ENCODE assay signal across 25 mouse cellular contexts in genomic region chr10:67120640-67121039, GRCm38 (mm10).
"Had no signal": no experiment of that assay in that cellular context is flagged by ENCODE, and none has a peak within 500 bp of the region (broad histone marks: within the 10 kb centered on the region; RNA-seq: fewer than 3 reads in every experiment).

No protein-coding gene starts in this region.

- H3K36me3 ChIP-seq: limb, embryonic 10.5 days; limb, embryonic 13.5 days; liver, embryonic 12.5 days; liver, embryonic 15.5 days; lung, embryonic 15.5 days; midbrain, embryonic 10.5 days; midbrain, embryonic 13.5 days; neural tube, embryonic 12.5 days; neural tube, embryonic 15.5 days; stomach, embryonic 15.5 days had no signal

- H3K27me3 ChIP-seq: lung, embryonic 15.5 days; megakaryocyte, embryonic 14.5 days; midbrain, embryonic 13.5 days; neural tube, embryonic 12.5 days; neural tube, embryonic 15.5 days; stomach, embryonic 15.5 days had no signal

- H3K4me3 ChIP-seq: layer of hippocampus, adult 2 months; limb, embryonic 10.5 days; limb, embryonic 13.5 days; liver, embryonic 12.5 days; liver, embryonic 15.5 days; lung, embryonic 15.5 days; megakaryocyte, embryonic 14.5 days; midbrain, embryonic 10.5 days; midbrain, embryonic 13.5 days; myocyte; neural tube, embryonic 12.5 days; neural tube, embryonic 15.5 days; stomach, embryonic 15.5 days had no signal

- ATAC-seq: inflammation-experienced regulatory T-cells, adult 6 months; intestine, embryonic 16.5 days; liver, embryonic 12.5 days; midbrain, embryonic 13.5 days; midbrain, embryonic 16.5 days had no signal

- H3K9ac ChIP-seq: limb, embryonic 13.5 days; liver, embryonic 12.5 days; liver, embryonic 15.5 days; lung, embryonic 15.5 days; midbrain, embryonic 13.5 days; neural tube, embryonic 12.5 days; neural tube, embryonic 15.5 days; stomach, embryonic 15.5 days had no signal

- DNase-seq: kidney, adult 8-10 months; layer of hippocampus, adult 9-11 months; liver; right cerebral cortex, adult 18-20 months; right cerebral cortex, postnatal 25 days; spleen, adult 18-20 months; thymus, adult 2 months; thymus, postnatal 14 days; thymus, postnatal 4 days had no signal

- H3K4me2 ChIP-seq: limb, embryonic 13.5 days; liver, embryonic 12.5 days; liver, embryonic 15.5 days; lung, embryonic 15.5 days; midbrain, embryonic 13.5 days; neural tube, embryonic 12.5 days; neural tube, embryonic 15.5 days; stomach, embryonic 15.5 days had no signal

- H3K27ac ChIP-seq: layer of hippocampus, adult 2 months; limb, embryonic 10.5 days; limb, embryonic 13.5 days; liver, embryonic 12.5 days; liver, embryonic 15.5 days; lung, embryonic 15.5 days; midbrain, embryonic 10.5 days; midbrain, embryonic 13.5 days; neural tube, embryonic 12.5 days; neural tube, embryonic 15.5 days; stomach, embryonic 15.5 days had no signal

- H3K9me3 ChIP-seq: limb, embryonic 10.5 days; limb, embryonic 13.5 days; liver, embryonic 12.5 days; liver, embryonic 15.5 days; lung, embryonic 15.5 days; megakaryocyte, embryonic 14.5 days; midbrain, embryonic 10.5 days; midbrain, embryonic 13.5 days; neural tube, embryonic 12.5 days; neural tube, embryonic 15.5 days; stomach, embryonic 15.5 days had no signal
